Mouse (Mus musculus) lung, postnatal 0 days (tissue): Measurements from ENCODE around the gene B4galnt3. TPM values are rescaled to one million over a fixed set of nuclear protein-coding genes. Genes with fewer than 3 reads are reported as not detected.

Source experiments
- ATAC-seq: fragments of 200-750 bp; cut with Nextera tagmentation; 2 replicates; pipeline ENCODE4 v1.8.0; 2017; ENCODE audit warnings: moderate library complexity
- DNase-seq: peaks from one replicate; pipeline ENCODE4 v3.0.0-alpha.2; 2016; ENCODE audit warnings: low spot score
- H3K27ac ChIP-seq: fragments of 300-500 bp; sonication (generic); 2 replicates; pipeline ENCODE4 v1.5.1; 2014; ENCODE audit warnings: antibody characterized with exemption, mild to moderate bottlenecking, low read length, mixed read lengths
- H3K27me3 ChIP-seq: fragments of 300-500 bp; sonication (generic); replicated peaks from 2 replicates; pipeline ENCODE4 v1.6.1; 2014; ENCODE audit warnings: low read length, mixed read lengths; ENCODE audit not compliant: insufficient read depth
- H3K36me3 ChIP-seq: fragments of 300-500 bp; sonication (generic); 2 replicates; pipeline ENCODE4 v1.6.1; 2014; ENCODE audit warnings: low read length, mixed read lengths; ENCODE audit not compliant: insufficient read depth
- H3K4me1 ChIP-seq: fragments of 300-500 bp; sonication (generic); 2 replicates; pipeline ENCODE4 v1.6.1; 2014; ENCODE audit warnings: antibody characterized with exemption, low read depth, low read length, mixed read lengths; ENCODE audit not compliant: insufficient read depth
- H3K4me2 ChIP-seq: fragments of 300-500 bp; sonication (generic); replicated peaks from 2 replicates; pipeline ENCODE4 v1.6.1; 2014; ENCODE audit warnings: low read depth, mild to moderate bottlenecking, low read length, moderate library complexity, mixed read lengths
- H3K4me3 ChIP-seq: fragments of 300-500 bp; sonication (generic); 2 replicates; pipeline ENCODE4 v1.5.1; 2014; ENCODE audit warnings: low read depth, low read length
- H3K9ac ChIP-seq: fragments of 300-500 bp; sonication (generic); replicated peaks from 2 replicates; pipeline ENCODE4 v1.6.1; 2014; ENCODE audit warnings: low read depth, mild to moderate bottlenecking
- H3K9me3 ChIP-seq: fragments of 300-500 bp; sonication (generic); 2 replicates; pipeline ENCODE4 v1.6.1; 2016; ENCODE audit warnings: low read length, mixed read lengths
- CTCF ChIP-seq: IDR thresholded peaks from 2 replicates; pipeline ENCODE4 v1.5.1; 2016; ENCODE audit warnings: antibody characterized with exemption, mild to moderate bottlenecking
- EP300 ChIP-seq: IDR thresholded peaks from 2 replicates; pipeline ENCODE4 v1.6.1; 2016; ENCODE audit warnings: antibody characterized with exemption, mild to moderate bottlenecking, control low read depth
- WGBS: fragments of 180-500 bp; shearing (Covaris S2); extraction: QIAGEN DNeasy Blood & Tissue Kit; methylation state at CpG from one replicate; pipeline ENCODE4 v1.1.7; 2014; 5-methylcytosine and 5-hydroxymethylcytosine counted together
- polyA plus RNA-seq: library from polyadenylated mRNA; unstranded; fragments of >200 nt; fragmentation: Nextera tagmentation; extraction: Ambion mirVana; gene quantifications from 2 replicates; pipeline ENCODE4 v1.2.1, GENCODE M21; 2015

Gene B4galnt3
- polyA plus RNA-seq, 1 experiment from 2014 or later = not detected

GRCm38 (mm10) chr6:120251010-120251409 is 43.3 kb downstream of the B4galnt3 start:
- H3K4me1 ChIP-seq = no peaks in the 10 kb centered on the region
- no peak overlapping the region for H3K9ac ChIP-seq
- H3K4me3 ChIP-seq = no peak overlapping the region
- TF ChIP-seq CTCF (no peak), EP300 (no peak)
- no peak overlapping the region for H3K27ac ChIP-seq
- no peak for DNase-seq
- WGBS = 82% methylated on average over 7 of the region's 7 CpGs
- no peak for ATAC-seq
- H3K9me3 ChIP-seq = no peaks in the 10 kb centered on the region
- no peak overlapping the region for H3K4me2 ChIP-seq
- H3K36me3 ChIP-seq = no peaks in the 10 kb centered on the region
- no peaks in the 10 kb centered on the region for H3K27me3 ChIP-seq

- Histone ChIP-seq H3K36me3 (no peaks in the 10 kb centered on the region), H3K4me1 (no peaks in the 10 kb centered on the region)
- 59% methylated on average over 5 of the region's 5 CpGs for WGBS
Measured at GRCm38 (mm10) chr6:120249831-120250230, 44.5 kb downstream of the B4galnt3 start.

GRCm38 (mm10) chr6:120246676-120247075 is 47.7 kb downstream of the B4galnt3 start:
- Histone ChIP-seq H3K4me1 (no peaks in the 10 kb centered on the region), H3K27ac (no peak overlapping the region), H3K27me3 (no peaks in the 10 kb centered on the region), H3K9ac (no peak overlapping the region), H3K4me3 (no peak overlapping the region), H3K36me3 (no peaks in the 10 kb centered on the region), H3K9me3 (no peaks in the 10 kb centered on the region), H3K4me2 (no peak overlapping the region)
- TF ChIP-seq CTCF (no peak), EP300 (no peak)
- no peak for ATAC-seq
- 77% methylated on average over 5 of the region's 5 CpGs for WGBS
- DNase-seq = no peak

More at GRCm38 (mm10) chr6:120249831-120250230, 44.5 kb downstream of the B4galnt3 start:
- Histone ChIP-seq H3K27ac (no peak overlapping the region), H3K9ac (no peak overlapping the region), H3K9me3 (no peaks in the 10 kb centered on the region), H3K4me3 (no peak overlapping the region), H3K4me2 (no peak overlapping the region), H3K27me3 (no peaks in the 10 kb centered on the region)
- TF ChIP-seq CTCF (no peak), EP300 (no peak)
- no peak for DNase-seq
- ATAC-seq = no peak

GRCm38 (mm10) chr6:120243250-120243649 is 51.1 kb downstream of the B4galnt3 start:
- TF ChIP-seq CTCF (no peak), EP300 (no peak)
- 62% methylated on average over 8 of the region's 8 CpGs for WGBS

GRCm38 (mm10) chr6:120242530-120242929 is 51.8 kb downstream of the B4galnt3 start:
- H3K9ac ChIP-seq = no peak overlapping the region
- no peaks in the 10 kb centered on the region for H3K36me3 ChIP-seq
- 50% methylated on average over 8 of the region's 8 CpGs for whole genome bisulfite sequencing
- H3K27me3 ChIP-seq = no peaks in the 10 kb centered on the region
- ATAC-seq = no peak
- H3K4me2 ChIP-seq = no peak overlapping the region
- no peaks in the 10 kb centered on the region for H3K9me3 ChIP-seq
- H3K4me1 ChIP-seq = no peaks in the 10 kb centered on the region
- H3K4me3 ChIP-seq = no peak overlapping the region
- H3K27ac ChIP-seq = no peak overlapping the region
- TF ChIP-seq EP300 (no peak), CTCF (no peak)
- DNase-seq = no peak

More at GRCm38 (mm10) chr6:120243250-120243649, 51.1 kb downstream of the B4galnt3 start:
- Histone ChIP-seq H3K9ac (no peak overlapping the region), H3K27me3 (no peaks in the 10 kb centered on the region), H3K27ac (no peak overlapping the region), H3K4me2 (no peak overlapping the region), H3K9me3 (no peaks in the 10 kb centered on the region), H3K4me3 (no peak overlapping the region), H3K36me3 (no peaks in the 10 kb centered on the region), H3K4me1 (no peaks in the 10 kb centered on the region)
- ATAC-seq (no peak), DNase-seq (no peak)

- H3K4me1 ChIP-seq = no peaks in the 10 kb centered on the region
- no peak for ATAC-seq
- DNase-seq = no peak
- no peaks in the 10 kb centered on the region for H3K27me3 ChIP-seq
- no peak overlapping the region for H3K27ac ChIP-seq
- 82% methylated on average over 12 of the region's 12 CpGs for WGBS
- no peak overlapping the region for H3K4me2 ChIP-seq
- H3K9me3 ChIP-seq = no peaks in the 10 kb centered on the region
- TF ChIP-seq CTCF (no peak), EP300 (no peak)
- H3K9ac ChIP-seq = no peak overlapping the region
- H3K36me3 ChIP-seq = no peaks in the 10 kb centered on the region
- no peak overlapping the region for H3K4me3 ChIP-seq
Measured at GRCm38 (mm10) chr6:120241453-120241852, 52.9 kb downstream of the B4galnt3 start.

GRCm38 (mm10) chr6:120240461-120240860 is 53.9 kb downstream of the B4galnt3 start:
- ATAC-seq (no peak), DNase-seq (no peak)
- Histone ChIP-seq H3K9ac (no peak overlapping the region), H3K36me3 (no peaks in the 10 kb centered on the region), H3K4me2 (no peak overlapping the region), H3K27me3 (no peaks in the 10 kb centered on the region), H3K9me3 (no peaks in the 10 kb centered on the region), H3K27ac (no peak overlapping the region), H3K4me3 (no peak overlapping the region), H3K4me1 (no peaks in the 10 kb centered on the region)
- 70% methylated on average over 5 of the region's 5 CpGs for WGBS
- no peak for TF ChIP-seq EP300
- no peak for TF ChIP-seq CTCF
